Mouse (Mus musculus) bone marrow, adult 2 months (tissue): Measurements from ENCODE around the gene Map4k5.

Experiments
- CTCF ChIP-seq: fragments of 200-500 bp; IDR thresholded peaks from 2 replicates; pipeline ENCODE4 v1.5.1; 2011; ENCODE audit warnings: low read length, control low read depth; ENCODE audit not compliant: control insufficient read depth, insufficient read depth
- POLR2A ChIP-seq: fragments of 200-500 bp; IDR thresholded peaks from 2 replicates; pipeline ENCODE4 v1.6.1; 2011; ENCODE audit warnings: low read depth, mild to moderate bottlenecking, control low read depth, low read length, borderline replicate concordance; ENCODE audit not compliant: control insufficient read depth

DNA sequence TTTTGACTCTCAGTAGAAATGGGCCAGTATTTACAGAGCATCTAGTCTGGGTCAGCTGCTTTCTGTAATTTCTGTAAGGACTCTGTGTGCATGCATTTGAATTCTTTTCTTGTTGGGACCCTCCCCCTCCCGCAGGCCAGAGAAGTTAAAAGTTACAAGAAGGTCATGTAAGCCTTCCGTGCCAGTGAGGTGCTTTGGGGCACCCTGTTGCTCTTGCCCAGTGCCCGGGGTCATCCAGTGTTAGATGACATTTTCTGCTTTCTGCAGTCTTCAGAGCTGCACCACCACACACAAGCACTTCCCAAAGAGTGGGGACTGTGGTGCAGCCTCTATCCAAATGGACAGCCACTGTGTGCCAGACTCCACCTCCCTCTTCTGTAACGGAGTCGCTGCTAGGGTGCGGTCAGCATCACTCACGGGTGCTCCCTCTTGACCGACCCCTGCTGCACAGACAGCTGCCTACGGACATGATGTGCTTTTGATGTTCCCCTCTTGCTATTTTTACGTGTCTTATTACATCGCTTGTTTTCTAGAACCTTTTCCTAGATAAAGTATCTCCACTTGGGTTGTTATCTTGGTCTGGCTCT is 85.5 kb downstream of the Map4k5 start:
- no peak for TF ChIP-seq CTCF
- no peak for TF ChIP-seq POLR2A
